Mouse (Mus musculus) bone marrow, adult 2 months (tissue): ENCODE measurements around the gene Nt5c2.

Experiments
- CTCF ChIP-seq: fragments of 200-500 bp; IDR thresholded peaks from 2 replicates; pipeline ENCODE4 v1.5.1; 2011; ENCODE audit warnings: low read length, control low read depth; ENCODE audit not compliant: control insufficient read depth, insufficient read depth
- POLR2A ChIP-seq: fragments of 200-500 bp; IDR thresholded peaks from 2 replicates; pipeline ENCODE4 v1.6.1; 2011; ENCODE audit warnings: low read depth, mild to moderate bottlenecking, control low read depth, low read length, borderline replicate concordance; ENCODE audit not compliant: control insufficient read depth

DNA sequence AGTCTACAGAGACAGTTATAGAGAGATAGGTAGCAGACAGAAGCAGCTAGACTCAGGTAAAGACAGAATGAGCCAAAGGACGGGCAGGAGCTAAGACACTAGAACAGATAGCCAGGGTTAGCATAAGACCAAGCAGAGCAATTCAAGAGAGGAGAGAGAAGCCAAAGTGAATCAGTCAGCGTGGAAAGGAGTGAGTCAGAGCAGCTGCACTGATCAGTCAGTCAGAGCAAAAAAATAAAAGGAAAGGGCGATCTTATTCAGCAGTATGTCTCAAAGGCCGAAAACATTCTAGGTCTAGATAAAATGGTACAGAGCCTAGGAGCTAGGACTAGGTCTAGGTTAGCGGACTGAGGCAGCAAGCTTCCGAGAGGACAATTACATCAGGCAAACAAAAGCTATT lies 70.6 kb downstream of the Nt5c2 start:
- TF ChIP-seq POLR2A (no peak), CTCF (no peak)
